Mouse (Mus musculus): ENCODE measurements around the gene Bach2. TPM values are rescaled to one million over a fixed set of nuclear protein-coding genes. Genes with fewer than 3 reads are reported as not detected.

Bach2 gene
- polyA plus RNA-seq, 1 experiment from 2014 or later: 1.1 TPM

GRCm38 (mm10) chr4:32439974-32440739 is 201.6 kb downstream of the Bach2 start:
- TF ChIP-seq CTCF (IDR thresholded peaks at IDR 0.05; ENCODE audit: low read depth): no peak
- no peak overlapping the region for H3K27ac ChIP-seq (ENCODE audit: low read depth, low read length)
- WGBS: 89% methylated on average over 11 of the region's 11 CpGs
- H3K4me3 ChIP-seq (ENCODE audit: low read depth, low read length): no peak overlapping the region
- H3K9me3 ChIP-seq (ENCODE audit: control insufficient read depth): no peaks in the 10 kb centered on the region
- H3K27me3 ChIP-seq (replicated peaks; ENCODE audit: control insufficient read depth, insufficient read depth, low read length): no peaks in the 10 kb centered on the region
- H3K4me2 ChIP-seq (replicated peaks; ENCODE audit: low read depth): no peak overlapping the region
- no peak for ATAC-seq
- no peak overlapping the region for H3K9ac ChIP-seq (ENCODE audit: low read depth, low read length)
- no peaks in the 10 kb centered on the region for H3K4me1 ChIP-seq (replicated peaks; ENCODE audit: control insufficient read depth, insufficient read depth, low read length)
- no peaks in the 10 kb centered on the region for H3K36me3 ChIP-seq (ENCODE audit: control insufficient read depth, insufficient read depth)

- Histone ChIP-seq H3K9me3 (ENCODE audit: control insufficient read depth) (no peaks in the 10 kb centered on the region), H3K4me3 (ENCODE audit: low read depth, low read length) (no peak overlapping the region), H3K9ac (ENCODE audit: low read depth, low read length) (no peak overlapping the region), H3K36me3 (ENCODE audit: control insufficient read depth, insufficient read depth) (no peaks in the 10 kb centered on the region), H3K4me2 (replicated peaks; ENCODE audit: low read depth) (no peak overlapping the region), H3K27ac (ENCODE audit: low read depth, low read length) (no peak overlapping the region), H3K27me3 (replicated peaks; ENCODE audit: control insufficient read depth, insufficient read depth, low read length) (no peaks in the 10 kb centered on the region), H3K4me1 (replicated peaks; ENCODE audit: control insufficient read depth, insufficient read depth, low read length) (no peaks in the 10 kb centered on the region)
- WGBS: 90% methylated on average over 6 of the region's 6 CpGs
- TF ChIP-seq CTCF (IDR thresholded peaks at IDR 0.05; ENCODE audit: low read depth): no peak
- no peak for ATAC-seq
Measured at GRCm38 (mm10) chr4:32440740-32441072, 202.1 kb downstream of the Bach2 start.

GRCm38 (mm10) chr4:32444671-32445196 is 206.1 kb downstream of the Bach2 start:
- 96% methylated on average over 1 of the region's 1 CpGs for WGBS
- Histone ChIP-seq H3K27ac (ENCODE audit: low read depth, low read length) (no peak overlapping the region), H3K36me3 (ENCODE audit: control insufficient read depth, insufficient read depth) (no peaks in the 10 kb centered on the region), H3K9ac (ENCODE audit: low read depth, low read length) (no peak overlapping the region), H3K4me2 (replicated peaks; ENCODE audit: low read depth) (no peak overlapping the region), H3K4me3 (ENCODE audit: low read depth, low read length) (no peak overlapping the region), H3K9me3 (ENCODE audit: control insufficient read depth) (no peaks in the 10 kb centered on the region), H3K27me3 (replicated peaks; ENCODE audit: control insufficient read depth, insufficient read depth, low read length) (no peaks in the 10 kb centered on the region), H3K4me1 (replicated peaks; ENCODE audit: control insufficient read depth, insufficient read depth, low read length) (no peaks in the 10 kb centered on the region)
- no peak for ATAC-seq
- no peak for TF ChIP-seq CTCF (IDR thresholded peaks at IDR 0.05; ENCODE audit: low read depth)

- WGBS: 90% methylated on average over 3 of the region's 3 CpGs
- no peak for TF ChIP-seq CTCF (IDR thresholded peaks at IDR 0.05; ENCODE audit: low read depth)
- Histone ChIP-seq H3K9ac (ENCODE audit: low read depth, low read length) (no peak overlapping the region), H3K27me3 (replicated peaks; ENCODE audit: control insufficient read depth, insufficient read depth, low read length) (no peaks in the 10 kb centered on the region), H3K4me3 (ENCODE audit: low read depth, low read length) (no peak overlapping the region), H3K9me3 (ENCODE audit: control insufficient read depth) (no peaks in the 10 kb centered on the region), H3K27ac (ENCODE audit: low read depth, low read length) (no peak overlapping the region), H3K4me2 (replicated peaks; ENCODE audit: low read depth) (no peak overlapping the region), H3K4me1 (replicated peaks; ENCODE audit: control insufficient read depth, insufficient read depth, low read length) (no peaks in the 10 kb centered on the region), H3K36me3 (ENCODE audit: control insufficient read depth, insufficient read depth) (no peaks in the 10 kb centered on the region)
- no peak for ATAC-seq
Measured at GRCm38 (mm10) chr4:32447850-32448249, 209.2 kb downstream of the Bach2 start.

- H3K27ac ChIP-seq (ENCODE audit: low read depth, low read length): no peak overlapping the region
- no peaks in the 10 kb centered on the region for H3K27me3 ChIP-seq (replicated peaks; ENCODE audit: control insufficient read depth, insufficient read depth, low read length)
- H3K9me3 ChIP-seq (ENCODE audit: control insufficient read depth): no peaks in the 10 kb centered on the region
- no peak overlapping the region for H3K4me2 ChIP-seq (replicated peaks; ENCODE audit: low read depth)
- H3K4me1 ChIP-seq (replicated peaks; ENCODE audit: control insufficient read depth, insufficient read depth, low read length): no peaks in the 10 kb centered on the region
- no peak overlapping the region for H3K4me3 ChIP-seq (ENCODE audit: low read depth, low read length)
- WGBS: 84% methylated on average over 7 of the region's 7 CpGs
- no peaks in the 10 kb centered on the region for H3K36me3 ChIP-seq (ENCODE audit: control insufficient read depth, insufficient read depth)
- ATAC-seq: no peak
- H3K9ac ChIP-seq (ENCODE audit: low read depth, low read length): no peak overlapping the region
- no peak for TF ChIP-seq CTCF (IDR thresholded peaks at IDR 0.05; ENCODE audit: low read depth)
Measured at GRCm38 (mm10) chr4:32461986-32462385, 223.4 kb downstream of the Bach2 start.

- Histone ChIP-seq H3K27me3 (replicated peaks; ENCODE audit: control insufficient read depth, insufficient read depth, low read length) (no peaks in the 10 kb centered on the region), H3K27ac (ENCODE audit: low read depth, low read length) (no peak overlapping the region), H3K9me3 (ENCODE audit: control insufficient read depth) (no peaks in the 10 kb centered on the region), H3K36me3 (ENCODE audit: control insufficient read depth, insufficient read depth) (no peaks in the 10 kb centered on the region), H3K4me2 (replicated peaks; ENCODE audit: low read depth) (no peak overlapping the region), H3K4me1 (replicated peaks; ENCODE audit: control insufficient read depth, insufficient read depth, low read length) (no peaks in the 10 kb centered on the region), H3K4me3 (ENCODE audit: low read depth, low read length) (no peak overlapping the region), H3K9ac (ENCODE audit: low read depth, low read length) (no peak overlapping the region)
- WGBS: 75% methylated on average over 6 of the region's 6 CpGs
- no peak for ATAC-seq
- TF ChIP-seq CTCF (IDR thresholded peaks at IDR 0.05; ENCODE audit: low read depth): no peak
Measured at GRCm38 (mm10) chr4:32463065-32463464, 224.5 kb downstream of the Bach2 start.
